Mouse (Mus musculus) midbrain, embryonic 15.5 days (tissue): ENCODE results near the gene Cask. TPM values are rescaled to one million over a fixed set of nuclear protein-coding genes. Genes with fewer than 3 reads are reported as not detected.

Experiments used
- ATAC-seq: fragments of 200-750 bp; cut with Nextera tagmentation; replicated peaks from 2 replicates; pipeline ENCODE4 v1.8.0; 2017; ENCODE audit warnings: moderate TSS enrichment
- H3K27ac ChIP-seq: fragments of 300-500 bp; sonication (generic); 2 replicates; pipeline ENCODE4 v1.5.1; 2015; ENCODE audit warnings: mild to moderate bottlenecking, inconsistent platforms
- H3K27me3 ChIP-seq: fragments of 300-500 bp; sonication (generic); replicated peaks from 2 replicates; pipeline ENCODE4 v1.6.1; 2015; ENCODE audit warnings: inconsistent platforms
- H3K36me3 ChIP-seq: fragments of 300-500 bp; sonication (generic); replicated peaks from 2 replicates; pipeline ENCODE4 v1.6.1; 2015; ENCODE audit warnings: inconsistent platforms
- H3K4me1 ChIP-seq: fragments of 300-500 bp; sonication (generic); 2 replicates; pipeline ENCODE4 v1.6.1; 2015; ENCODE audit warnings: inconsistent platforms
- H3K4me2 ChIP-seq: fragments of 300-500 bp; sonication (generic); 2 replicates; pipeline ENCODE4 v1.6.1; 2015; ENCODE audit warnings: inconsistent platforms, mild to moderate bottlenecking, moderate library complexity
- H3K4me3 ChIP-seq: fragments of 300-500 bp; sonication (generic); 2 replicates; pipeline ENCODE4 v1.5.1; 2015; ENCODE audit warnings: mild to moderate bottlenecking, inconsistent platforms
- H3K9ac ChIP-seq: fragments of 300-500 bp; sonication (generic); 2 replicates; pipeline ENCODE4 v1.6.1; 2015; ENCODE audit warnings: mild to moderate bottlenecking, inconsistent platforms
- H3K9me3 ChIP-seq: fragments of 300-500 bp; sonication (generic); 2 replicates; pipeline ENCODE4 v1.6.1; 2016; ENCODE audit warnings: inconsistent platforms
- WGBS: fragments of 180-500 bp; shearing (Covaris S2); methylation state at CpG from one replicate; pipeline ENCODE4 v1.1.7; 2015; ENCODE audit warnings: mixed read lengths; 5-methylcytosine and 5-hydroxymethylcytosine counted together
- microRNA-seq: library from miRNA; unstranded; fragments of <30 nt; microRNA quantifications from one replicate; pipeline ENCODE4, GENCODE M21; 2016
- polyA plus RNA-seq: library from polyadenylated mRNA; unstranded; fragments of >200 nt; fragmentation: Nextera tagmentation; extraction: Ambion mirVana; gene quantifications from 2 replicates; pipeline ENCODE4 v1.2.1, GENCODE M21; 2015

The Cask gene
- polyA plus RNA-seq, 1 experiment from 2014 or later, result 71.5 TPM

GRCm38 (mm10) chrX:13467121-13467571 lies 384.0 kb downstream of the Cask start:
- Histone ChIP-seq H3K27ac (no peak overlapping the region), H3K9me3 (no peaks in the 10 kb centered on the region), H3K4me2 (no peak overlapping the region), H3K4me1 (no peaks in the 10 kb centered on the region), H3K4me3 (no peak overlapping the region), H3K36me3 (no peaks in the 10 kb centered on the region), H3K27me3 (no peaks in the 10 kb centered on the region), H3K9ac (no peak overlapping the region)
- no peak for ATAC-seq
- 66% methylated on average over 6 of the region's 6 CpGs for WGBS

Small RNAs within 50 kb of the gene (microRNA-seq; reads per million reads assigned to microRNA genes)
- gene Gm25246, result not detected

Other genes with a start within 250 kb of the Cask start
- 2.6 and 3.7 TPM in 2 replicates for gene Gpr34, start 219.3 kb downstream of the Cask start, polyA plus RNA-seq
- gene Gpr82, start 190.0 kb downstream of the Cask start, polyA plus RNA-seq, result 0.40 and 0.66 TPM in 2 replicates